Mouse (Mus musculus): Measurements from ENCODE around the gene Gm11639.

DNA sequence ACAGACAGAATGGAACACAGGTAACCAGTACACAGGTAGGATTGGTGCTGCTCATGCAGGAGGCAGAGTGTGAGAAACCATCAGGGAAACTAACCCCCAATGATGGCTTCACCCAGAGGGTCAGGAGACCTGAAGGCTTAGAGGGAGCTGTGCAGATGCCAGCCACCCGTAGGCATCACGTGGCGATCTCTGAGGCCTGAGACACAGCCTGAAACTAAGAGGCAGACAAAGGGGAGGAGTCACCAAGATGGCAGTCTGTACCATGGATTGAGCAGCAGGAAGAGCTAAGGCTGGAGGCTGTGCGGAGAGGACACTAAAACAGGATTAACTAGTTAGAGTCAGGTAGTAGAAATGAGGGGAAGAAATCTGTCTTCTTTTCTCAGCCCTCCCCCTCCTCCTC is 465.2 kb downstream of the Gm11639 start:
- no peak for TF ChIP-seq CTCF (IDR thresholded peaks at IDR 0.05; ENCODE audit: low read depth)
- TF ChIP-seq EP300 (IDR thresholded peaks at IDR 0.05; ENCODE audit: low read depth) = no peak

All from heart, postnatal 0 days (tissue).